ENCODE assay signal across 8 mouse cellular contexts in genomic region chr16:8736757-8737156, GRCm38 (mm10). TPM values are rescaled to one million over a fixed set of nuclear protein-coding genes. Genes with fewer than 3 reads are reported as not detected.
DNase-seq lines count a peak whose midpoint lies in the region; ATAC-seq and TF ChIP-seq lines count a peak whose summit lies in the region.

No protein-coding gene starts in this region.

- 3% methylated on average over 7 of the region's 7 CpGs for WGBS in kidney, embryonic 15.5 days
- 2% methylated on average over 7 of the region's 7 CpGs for WGBS in hindbrain, postnatal 0 days

- no peak overlapping the region for H3K27ac ChIP-seq in kidney, embryonic 15.5 days
- H3K27ac ChIP-seq in bone marrow macrophage, adult 2 months (ENCODE audit: insufficient read depth, low read depth, low read length): no peak overlapping the region
- H3K27ac ChIP-seq in hindbrain, postnatal 0 days: no peak overlapping the region

- H3K9ac ChIP-seq in kidney, embryonic 15.5 days: peak overlapping the region; percentile 97
- peak overlapping the region; percentile 97; the same call in 1 of the 2 replicates for H3K9ac ChIP-seq in hindbrain, postnatal 0 days (replicated peaks; ENCODE audit: low read length)

- H3K4me3 ChIP-seq in kidney, embryonic 15.5 days (replicated peaks): peak overlapping the region; percentile 98
- H3K4me3 ChIP-seq in bone marrow macrophage, adult 2 months (ENCODE audit: insufficient read depth, low read length): peak overlapping the region; percentile 75
- peak overlapping the region; percentile 98 for H3K4me3 ChIP-seq in hindbrain, postnatal 0 days (ENCODE audit: low read length)
- H3K4me3 ChIP-seq in myocyte: peak overlapping the region; percentile 70

- TF ChIP-seq POLR2A in bone marrow macrophage, adult 2 months (IDR thresholded peaks at IDR 0.05; ENCODE audit: borderline replicate concordance, low read depth, low read length): no peak
- TF ChIP-seq POLR2A in myocyte (IDR thresholded peaks at IDR 0.05; ENCODE audit: insufficient read length, low read depth): no peak

- peaks cover 62% of the 10 kb centered on the region for H3K79me2 ChIP-seq in myocyte (ENCODE audit: control insufficient read depth, insufficient read depth)

- no peak for DNase-seq in kidney, postnatal 25 days
- no peak for DNase-seq in hindbrain, postnatal 0 days (ENCODE audit: low spot score)
- DNase-seq in natural killer cell, adult 2 months (ENCODE audit: low spot score in 2 of 2): no peak
- no peak for DNase-seq in layer of hippocampus, postnatal 25 days (ENCODE audit: extremely low spot score in 1 of 2, low spot score in 1 of 2)
- no peak for DNase-seq in urinary bladder, adult 2 months (ENCODE audit: low spot score)

- ATAC-seq in kidney, embryonic 15.5 days (replicated peaks; ENCODE audit: low FRiP score): no peak
- no peak for ATAC-seq in hindbrain, postnatal 0 days

- H3K27me3 ChIP-seq in kidney, embryonic 15.5 days: no peaks in the 10 kb centered on the region
- no peaks in the 10 kb centered on the region for H3K27me3 ChIP-seq in hindbrain, postnatal 0 days (ENCODE audit: insufficient read depth, low read length)
- H3K27me3 ChIP-seq in myocyte (ENCODE audit: control insufficient read depth, insufficient read depth, insufficient read length): no peaks in the 10 kb centered on the region

- peaks cover 39% of the 10 kb centered on the region for H3K4me1 ChIP-seq in kidney, embryonic 15.5 days
- H3K4me1 ChIP-seq in bone marrow macrophage, adult 2 months (ENCODE audit: control insufficient read depth, insufficient read depth, low read length): peaks cover 28% of the 10 kb centered on the region
- H3K4me1 ChIP-seq in hindbrain, postnatal 0 days (ENCODE audit: insufficient read depth, low read length): peaks cover 17% of the 10 kb centered on the region

- peak overlapping the region; percentile 82 for H3K4me2 ChIP-seq in kidney, embryonic 15.5 days
- peak overlapping the region; percentile 96 for H3K4me2 ChIP-seq in hindbrain, postnatal 0 days (ENCODE audit: low read depth, low read length)
- H3K4me2 ChIP-seq in myocyte (ENCODE audit: low read depth): peak overlapping the region; percentile 100

- H3K9me3 ChIP-seq in kidney, embryonic 15.5 days (replicated peaks): no peaks in the 10 kb centered on the region
- no peaks in the 10 kb centered on the region for H3K9me3 ChIP-seq in hindbrain, postnatal 0 days (ENCODE audit: low read length)

- no peaks in the 10 kb centered on the region for H3K36me3 ChIP-seq in kidney, embryonic 15.5 days
- no peaks in the 10 kb centered on the region for H3K36me3 ChIP-seq in hindbrain, postnatal 0 days (ENCODE audit: insufficient read depth, low read length)
- H3K36me3 ChIP-seq in myocyte (ENCODE audit: control insufficient read depth, insufficient read depth): no peaks in the 10 kb centered on the region

- H3ac ChIP-seq in myocyte (ENCODE audit: control insufficient read depth, insufficient read length): peak overlapping the region; percentile 73

- no peak for TF ChIP-seq CTCF in bone marrow macrophage, adult 2 months (IDR thresholded peaks at IDR 0.05; ENCODE audit: low read depth, low read length)
- TF ChIP-seq CTCF in hindbrain, postnatal 0 days (IDR thresholded peaks at IDR 0.05; ENCODE audit: low read depth): no peak

TF ChIP-seq in myocyte, 11 proteins besides CTCF, POLR2A, EP300 and RAD21:
- TF ChIP-seq MYOG (IDR thresholded peaks at IDR 0.05; ENCODE audit: control insufficient read depth in 1 of 3, insufficient read depth in 1 of 3, insufficient read length in 2 of 3, low read depth in 2 of 3): no peak
- no peak for TF ChIP-seq TCF3 (IDR thresholded peaks at IDR 0.05; ENCODE audit: insufficient read length, low read depth)

RNA-seq across cellular contexts. Expression of gene Usp7, which starts 55.4 kb away (rescaled TPM):
- 26.4 and 31.3 TPM in 2 replicates for polyA plus RNA-seq in kidney, embryonic 15.5 days (2015; fragmentation: Nextera tagmentation; extraction: Ambion mirVana)
- polyA plus RNA-seq in bone marrow macrophage, adult 2 months (2012; ENCODE audit: insufficient read depth, insufficient read length, missing spikeins): 61.2 and 65.5 TPM in 2 replicates
- 69.8 and 83.7 TPM in 2 replicates for total RNA-seq in hindbrain, postnatal 0 days (2014; rRNA removed)
- 17.5 and 18.9 TPM in 2 replicates for polyA plus RNA-seq in hindbrain, postnatal 0 days (2015; fragmentation: Nextera tagmentation; extraction: Ambion mirVana)
- polyA plus RNA-seq in myocyte (2012; fragmentation: generic; extraction: Trizol): 24.0 TPM
- 100 to 1,000 TPM; 132 to 156 TPM for total RNA-seq in layer of hippocampus, postnatal 25 days (2021)
- polyA plus RNA-seq in urinary bladder, adult 2 months (2012; rRNA removed): 61.8 and 67.7 TPM in 2 replicates

RNA-seq across cellular contexts. Expression of gene Gm5767, which starts 56.2 kb away (rescaled TPM):
- polyA plus RNA-seq in kidney, embryonic 15.5 days (2015; fragmentation: Nextera tagmentation; extraction: Ambion mirVana): not detected in 2 replicates
- not detected in 2 replicates for polyA plus RNA-seq in bone marrow macrophage, adult 2 months (2012; ENCODE audit: insufficient read depth, insufficient read length, missing spikeins)
- total RNA-seq in hindbrain, postnatal 0 days (2014; rRNA removed): not detected in 2 replicates
- not detected in 2 replicates for polyA plus RNA-seq in hindbrain, postnatal 0 days (2015; fragmentation: Nextera tagmentation; extraction: Ambion mirVana)
- 0.16 TPM for polyA plus RNA-seq in myocyte (2012; fragmentation: generic; extraction: Trizol)
- total RNA-seq in layer of hippocampus, postnatal 25 days (2021): not detected
- polyA plus RNA-seq in urinary bladder, adult 2 months (2012; rRNA removed): not detected in 2 replicates
